Mouse (Mus musculus) heart, embryonic 12.5 days (tissue): ENCODE results near the gene Patz1. TPM values are rescaled to one million over a fixed set of nuclear protein-coding genes. Genes with fewer than 3 reads are reported as not detected.

ENCODE experiments used
- ATAC-seq: fragments of 200-750 bp; cut with Nextera tagmentation; 2 replicates; pipeline ENCODE4 v1.8.0; 2017; ENCODE audit warnings: moderate TSS enrichment, moderate library complexity; ENCODE audit not compliant: insufficient number of reproducible peaks, low FRiP score
- H3K27ac ChIP-seq: fragments of 300-500 bp; sonication (generic); 2 replicates; pipeline ENCODE4 v1.5.1; 2016; ENCODE audit warnings: mild to moderate bottlenecking, moderate library complexity; ENCODE audit not compliant: poor library complexity, severe bottlenecking
- H3K27me3 ChIP-seq: fragments of 300-500 bp; sonication (generic); replicated peaks from 2 replicates; pipeline ENCODE4 v1.6.1; 2016; ENCODE audit warnings: mild to moderate bottlenecking, moderate library complexity
- H3K36me3 ChIP-seq: fragments of 300-500 bp; sonication (generic); 2 replicates; pipeline ENCODE4 v1.6.1; 2016; ENCODE audit warnings: mild to moderate bottlenecking, moderate library complexity
- H3K4me1 ChIP-seq: fragments of 300-500 bp; sonication (generic); replicated peaks from 2 replicates; pipeline ENCODE4 v1.6.1; 2016; ENCODE audit warnings: mild to moderate bottlenecking
- H3K4me2 ChIP-seq: fragments of 300-500 bp; sonication (generic); 2 replicates; pipeline ENCODE4 v1.6.1; 2016; ENCODE audit warnings: mild to moderate bottlenecking, moderate library complexity
- H3K4me3 ChIP-seq: fragments of 300-500 bp; sonication (generic); 2 replicates; pipeline ENCODE4 v1.5.1; 2016; ENCODE audit warnings: mild to moderate bottlenecking
- H3K9ac ChIP-seq: fragments of 300-500 bp; sonication (generic); 2 replicates; pipeline ENCODE4 v1.6.1; 2016; ENCODE audit warnings: mild to moderate bottlenecking, moderate library complexity
- H3K9me3 ChIP-seq: fragments of 300-500 bp; sonication (generic); replicated peaks from 2 replicates; pipeline ENCODE4 v1.6.1; 2016; ENCODE audit warnings: mild to moderate bottlenecking, moderate library complexity
- WGBS: fragments of 180-500 bp; shearing (Covaris S2); methylation state at CpG from one replicate; pipeline ENCODE4 v1.1.7; 2016; 5-methylcytosine and 5-hydroxymethylcytosine counted together
- polyA plus RNA-seq: library from polyadenylated mRNA; unstranded; fragments of >200 nt; fragmentation: Nextera tagmentation; extraction: Ambion mirVana; gene quantifications from 2 replicates; pipeline ENCODE4 v1.2.1, GENCODE M21; 2016

The Patz1 gene
- 35.6 and 39.5 TPM in 2 replicates for polyA plus RNA-seq

DNA sequence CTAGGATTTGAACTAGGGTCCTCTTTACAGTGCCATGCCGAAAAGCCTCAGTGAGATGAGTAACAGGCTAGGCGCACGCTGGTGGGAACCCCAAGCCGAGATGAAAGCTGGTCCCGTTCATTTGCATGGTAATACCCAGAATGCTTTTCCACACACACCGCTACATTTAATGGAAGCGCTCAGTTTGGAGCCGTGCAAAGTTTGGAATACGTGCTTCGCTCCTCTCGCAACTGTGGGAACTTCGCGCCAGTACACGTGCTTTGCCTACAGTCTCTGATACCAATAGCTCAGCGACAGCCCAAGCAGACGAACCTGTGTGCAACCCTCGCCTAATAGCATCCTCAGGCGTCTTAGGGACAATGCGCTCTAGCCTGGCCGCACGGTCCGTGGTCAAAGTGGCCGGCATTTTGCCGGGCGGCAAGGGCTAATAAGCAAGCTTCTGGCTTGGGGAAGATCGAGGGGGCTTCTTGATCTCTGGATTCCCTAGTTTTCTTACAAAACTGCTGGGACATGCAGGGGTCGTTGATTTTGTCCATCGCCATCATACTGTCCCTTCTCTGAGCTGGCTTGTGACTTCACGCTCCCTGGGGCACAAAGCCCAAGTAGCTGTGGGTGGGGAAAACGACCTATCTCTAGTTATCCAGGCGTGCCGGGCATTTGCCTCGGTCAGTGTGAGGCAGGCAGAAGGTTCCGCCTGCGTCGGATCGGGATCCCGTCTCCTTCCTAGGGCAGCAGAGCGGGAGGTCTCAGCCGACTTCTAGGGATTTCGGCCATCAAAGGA is at the start of gene Patz1:
TSS of gene Patz1 (plus strand) at position 354 of the 781 bp plus-strand sequence.
- Histone ChIP-seq H3K36me3 (peaks cover 8% of the 10 kb centered on the region), H3K27me3 (no peaks in the 10 kb centered on the region), H3K4me1 (peaks cover 24% of the 10 kb centered on the region), H3K9ac (peak within 1 kb of the TSS; percentile 97), H3K27ac (peak within 1 kb of the TSS; percentile 100), H3K4me3 (peak within 1 kb of the TSS; percentile 73), H3K4me2 (peak within 1 kb of the TSS; percentile 99), H3K9me3 (no peaks in the 10 kb centered on the region)
- WGBS, result under 1% methylated on average over 41 of the region's 41 CpGs
- peak; percentile 19 for ATAC-seq

DNA sequence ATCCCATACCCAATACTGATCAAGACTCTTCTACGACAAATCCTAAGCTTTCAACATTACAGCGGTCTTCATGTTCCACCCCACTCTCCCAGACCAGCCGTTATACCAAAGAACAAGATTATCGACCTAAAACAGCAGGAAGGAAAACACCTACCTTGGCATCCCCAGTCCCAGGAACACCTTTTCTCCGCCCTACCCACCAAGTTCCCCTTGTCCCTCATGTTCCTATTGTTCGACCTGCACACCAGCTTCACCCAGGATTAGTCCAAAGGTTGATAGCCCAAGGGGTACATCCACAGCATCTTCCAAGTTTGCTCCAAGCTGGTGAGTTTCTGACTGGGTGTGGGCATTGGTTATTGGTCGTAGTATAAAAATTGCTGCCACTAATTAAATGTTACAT is 46.3 kb upstream of the Patz1 start:
- Histone ChIP-seq H3K4me2 (no peak overlapping the region), H3K4me1 (peaks cover under 1% of the 10 kb centered on the region; the same call in 1 of the 2 replicates), H3K27me3 (no peaks in the 10 kb centered on the region), H3K27ac (no peak overlapping the region), H3K36me3 (peaks cover 86% of the 10 kb centered on the region), H3K4me3 (no peak overlapping the region), H3K9me3 (no peaks in the 10 kb centered on the region; the same call in 1 of the 2 replicates), H3K9ac (no peak overlapping the region)
- 93% methylated on average over 7 of the region's 7 CpGs for WGBS
- ATAC-seq, result no peak

DNA sequence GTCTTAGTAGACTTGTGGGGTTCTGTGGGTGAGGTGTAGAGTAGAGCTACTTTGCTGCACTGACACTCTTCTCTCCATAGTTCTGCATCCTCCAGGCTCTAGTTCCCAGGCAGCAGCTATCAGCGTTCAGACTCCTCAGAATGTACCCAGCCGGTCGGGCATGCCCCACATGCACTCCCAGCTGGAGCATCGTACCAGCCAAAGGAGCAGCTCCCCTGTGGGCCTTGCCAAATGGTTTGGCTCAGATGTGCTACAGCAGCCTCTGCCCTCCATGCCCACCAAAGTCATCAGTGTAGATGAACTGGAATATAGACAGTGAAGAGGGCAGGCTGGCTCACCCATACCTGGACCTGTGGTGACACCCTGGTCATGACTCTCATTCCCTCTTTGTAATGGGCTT is 44.9 kb upstream of the Patz1 start:
- H3K36me3 ChIP-seq, result peaks cover 86% of the 10 kb centered on the region
- H3K4me3 ChIP-seq, result no peak overlapping the region
- H3K4me2 ChIP-seq, result no peak overlapping the region
- no peaks in the 10 kb centered on the region for H3K27me3 ChIP-seq
- H3K9ac ChIP-seq, result no peak overlapping the region
- no peaks in the 10 kb centered on the region for H3K9me3 ChIP-seq
- H3K4me1 ChIP-seq, result peaks cover 5% of the 10 kb centered on the region; the same call in 1 of the 2 replicates
- no peak overlapping the region for H3K27ac ChIP-seq
- no peak for ATAC-seq
- WGBS, result 77% methylated on average over 4 of the region's 4 CpGs

DNA sequence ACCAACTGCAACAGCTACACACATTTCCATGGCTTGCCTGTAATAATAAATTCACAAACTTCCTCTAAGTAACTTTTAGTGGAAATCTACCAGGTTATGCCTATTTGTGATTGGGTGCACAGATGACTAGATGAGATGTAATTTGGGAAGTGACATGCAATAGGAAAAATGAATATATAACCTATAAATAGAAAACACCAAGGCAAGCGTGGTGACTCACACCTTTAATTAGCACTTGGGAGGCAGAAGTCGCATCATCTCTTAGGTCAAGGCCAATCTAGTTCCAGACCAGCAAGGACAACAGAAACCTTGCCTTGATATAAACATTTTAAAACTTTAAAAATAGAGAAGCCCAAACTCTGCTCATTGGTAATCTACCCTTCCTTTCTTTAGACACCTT is 41.3 kb upstream of the Patz1 start:
- no peak for ATAC-seq
- H3K27ac ChIP-seq, result no peak overlapping the region

DNA sequence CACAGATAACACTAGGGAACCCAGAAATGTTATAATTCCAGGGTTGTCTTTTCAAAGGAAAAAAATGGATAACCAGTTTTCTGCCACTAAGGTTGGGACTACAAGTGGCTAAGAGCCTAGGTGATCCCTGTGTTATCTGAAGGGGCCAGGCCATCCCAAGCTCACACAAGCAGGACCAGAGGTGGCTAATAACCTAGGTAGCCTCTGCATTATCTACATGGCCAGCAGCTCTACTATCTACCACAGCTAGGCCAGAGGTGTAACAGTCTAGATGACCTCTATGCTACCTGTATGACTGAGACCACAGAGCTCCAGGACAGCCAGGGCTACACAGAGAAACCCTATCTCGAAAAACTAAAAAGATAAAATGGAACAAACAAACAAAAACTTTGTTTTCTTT is 29.1 kb upstream of the Patz1 start:
- no peak for ATAC-seq
- 72% methylated on average over 1 of the region's 1 CpGs for WGBS
- H3K4me3 ChIP-seq, result no peak overlapping the region
- H3K27ac ChIP-seq, result no peak overlapping the region
- no peak overlapping the region for H3K4me2 ChIP-seq
- H3K9ac ChIP-seq, result no peak overlapping the region
- H3K4me1 ChIP-seq, result peaks cover 6% of the 10 kb centered on the region; the same call in 1 of the 2 replicates
- no peaks in the 10 kb centered on the region for H3K27me3 ChIP-seq
- H3K9me3 ChIP-seq, result no peaks in the 10 kb centered on the region
- H3K36me3 ChIP-seq, result peaks cover 81% of the 10 kb centered on the region

More for the DNA sequence above, 41.3 kb upstream of the Patz1 start:
- Histone ChIP-seq H3K36me3 (peaks cover 87% of the 10 kb centered on the region), H3K9ac (no peak overlapping the region), H3K4me1 (peaks cover 5% of the 10 kb centered on the region; the same call in 1 of the 2 replicates), H3K27me3 (no peaks in the 10 kb centered on the region), H3K4me2 (no peak overlapping the region), H3K4me3 (no peak overlapping the region), H3K9me3 (no peaks in the 10 kb centered on the region)
- WGBS, result 78% methylated on average over 2 of the region's 2 CpGs

DNA sequence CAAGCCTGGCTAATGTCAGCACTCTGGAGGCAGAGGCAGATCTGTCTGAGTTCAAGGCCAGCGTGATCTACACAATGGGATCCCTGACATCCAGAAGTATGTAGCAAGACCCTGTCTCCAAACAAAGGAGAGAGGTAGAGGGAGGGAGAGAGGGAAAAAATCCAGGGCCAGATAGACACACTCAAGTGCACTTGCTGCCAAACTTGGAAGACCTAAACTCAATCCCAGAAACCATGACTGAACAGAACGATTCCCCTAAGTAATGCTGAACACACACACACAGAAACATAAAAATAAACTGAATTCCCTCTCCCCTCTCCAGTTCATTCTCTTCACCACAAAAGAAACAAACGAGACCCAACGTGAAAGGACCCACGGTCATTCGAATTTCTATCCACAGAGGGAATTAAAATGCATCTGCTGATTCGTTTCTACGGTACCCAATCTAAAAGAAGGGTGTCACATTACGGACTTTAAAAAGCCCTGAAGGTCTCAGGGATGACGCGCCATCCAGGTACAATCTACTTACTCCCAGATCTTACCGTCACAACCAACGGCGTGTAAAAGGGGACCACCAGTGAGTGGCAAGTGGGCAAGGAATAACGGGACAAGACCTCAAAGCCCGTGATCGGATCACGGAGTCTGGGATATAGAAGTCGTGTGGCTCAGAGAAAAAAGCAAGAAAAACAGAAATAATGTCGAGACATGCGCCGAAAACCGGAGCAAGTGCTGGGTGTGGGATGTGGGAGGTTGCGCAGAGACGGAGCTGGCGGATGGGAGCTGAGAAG is 23.2 kb upstream of the Patz1 start:
- peak overlapping the region; percentile 77 for H3K4me2 ChIP-seq
- H3K4me1 ChIP-seq, result peaks cover 13% of the 10 kb centered on the region
- no peaks in the 10 kb centered on the region for H3K27me3 ChIP-seq
- H3K9me3 ChIP-seq, result no peaks in the 10 kb centered on the region
- ATAC-seq, result peak; percentile 10; the same call in 1 of the 2 replicates
- peak overlapping the region; percentile 90 for H3K9ac ChIP-seq
- WGBS, result under 1% methylated on average over 26 of the region's 26 CpGs
- H3K4me3 ChIP-seq, result peak overlapping the region; percentile 74
- peaks cover 32% of the 10 kb centered on the region for H3K36me3 ChIP-seq
- peak overlapping the region; percentile 93 for H3K27ac ChIP-seq

DNA sequence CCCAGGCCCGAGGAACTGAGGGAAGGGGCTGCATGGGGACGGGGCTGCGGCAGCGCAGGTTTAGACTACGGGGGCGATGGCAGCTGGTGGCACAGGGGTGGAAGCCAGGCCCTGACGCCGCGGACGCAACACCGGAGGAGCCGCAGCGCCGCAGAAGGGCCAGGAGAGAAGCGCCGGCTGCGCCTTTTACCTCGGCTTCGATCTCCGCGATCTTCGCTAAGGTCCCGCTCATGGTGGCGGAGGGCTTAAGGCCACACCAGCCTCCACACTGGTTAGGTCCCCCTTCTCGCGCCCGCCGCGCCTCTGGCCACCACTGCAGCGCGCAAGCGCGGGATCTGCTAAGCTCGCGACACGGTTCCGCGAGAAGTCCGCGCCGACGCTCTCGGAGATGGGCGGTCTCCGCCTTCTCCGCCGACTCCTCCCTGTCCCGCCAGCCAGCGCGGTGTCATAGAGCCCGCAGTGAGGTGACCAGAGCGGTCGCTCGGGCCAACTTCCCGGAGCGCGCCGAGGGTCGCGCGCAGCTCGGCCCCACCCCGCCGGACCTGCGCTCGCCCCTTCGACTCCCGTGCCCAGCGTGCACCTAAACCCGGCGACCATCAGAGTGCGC is 22.5 kb upstream of the Patz1 start, which contains the start of gene Drg1:
TSS of gene Drg1 (minus strand) at position 337 of the 607 bp plus-strand sequence.
- no peaks in the 10 kb centered on the region for H3K9me3 ChIP-seq
- peak; percentile 98 for ATAC-seq
- H3K27me3 ChIP-seq, result no peaks in the 10 kb centered on the region
- H3K4me2 ChIP-seq, result peak within 1 kb of the TSS; percentile 77
- peaks cover 25% of the 10 kb centered on the region for H3K36me3 ChIP-seq
- H3K9ac ChIP-seq, result peak within 1 kb of the TSS; percentile 90
- peak within 1 kb of the TSS; percentile 74 for H3K4me3 ChIP-seq
- WGBS, result under 1% methylated on average over 72 of the region's 72 CpGs
- peaks cover 13% of the 10 kb centered on the region for H3K4me1 ChIP-seq
- peak within 1 kb of the TSS; percentile 93 for H3K27ac ChIP-seq

DNA sequence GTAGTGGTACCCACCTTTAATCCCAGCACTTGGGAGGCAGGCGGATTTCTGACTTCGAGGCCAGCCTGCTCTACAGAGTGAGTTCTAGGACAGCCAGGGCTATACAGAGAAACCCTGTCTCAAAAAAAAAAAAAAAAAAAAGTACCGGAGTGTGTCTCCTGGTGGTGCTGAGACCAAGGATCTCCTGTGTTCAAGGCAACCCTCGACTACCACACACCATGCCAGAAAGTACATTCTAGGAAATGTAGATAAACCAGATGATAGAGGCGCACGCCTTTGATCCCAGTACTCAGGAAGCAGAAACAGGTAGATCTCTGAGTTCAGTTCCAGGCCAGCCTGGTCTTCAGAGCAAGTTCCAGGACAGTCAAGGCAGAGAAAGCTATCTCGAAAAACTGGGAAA is 21.5 kb upstream of the Patz1 start:
- H3K9ac ChIP-seq, result peak overlapping the region; percentile 83
- ATAC-seq, result no peak

DNA sequence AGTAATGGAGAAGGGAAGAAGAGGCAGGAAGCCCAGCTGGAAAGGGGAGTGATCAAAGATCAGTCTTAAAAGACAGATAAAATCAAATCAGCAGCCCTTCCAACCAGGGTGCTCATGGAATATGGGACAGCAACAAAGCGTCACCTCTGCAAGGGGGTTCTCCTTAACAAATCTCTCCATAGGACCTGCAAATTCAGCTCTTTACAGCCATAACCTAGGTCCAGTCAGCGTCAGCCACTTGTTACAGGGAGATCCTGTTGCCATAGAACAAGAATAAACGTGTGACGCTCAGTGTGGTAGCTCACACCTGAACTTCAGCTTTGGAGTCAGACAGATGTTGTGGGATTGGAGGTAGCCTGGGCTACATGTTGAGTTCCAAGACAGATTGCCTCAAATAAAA is 19.4 kb upstream of the Patz1 start:
- Histone ChIP-seq H3K9me3 (no peaks in the 10 kb centered on the region), H3K4me3 (no peak overlapping the region), H3K4me1 (peaks cover 10% of the 10 kb centered on the region), H3K9ac (no peak overlapping the region), H3K4me2 (no peak overlapping the region), H3K27me3 (no peaks in the 10 kb centered on the region), H3K27ac (no peak overlapping the region), H3K36me3 (0 out of 2 replicates have a peak, but pooled peaks cover 1% of the 10 kb centered on the region)
- 39% methylated on average over 4 of the region's 4 CpGs for WGBS
- no peak for ATAC-seq

More for the DNA sequence above, 21.5 kb upstream of the Patz1 start:
- Histone ChIP-seq H3K27me3 (no peaks in the 10 kb centered on the region), H3K9me3 (no peaks in the 10 kb centered on the region), H3K4me1 (peaks cover 13% of the 10 kb centered on the region), H3K27ac (no peak overlapping the region), H3K4me3 (peak overlapping the region; percentile 74), H3K36me3 (peaks cover 17% of the 10 kb centered on the region), H3K4me2 (peak overlapping the region; percentile 77)
- 52% methylated on average over 7 of the region's 7 CpGs for WGBS

DNA sequence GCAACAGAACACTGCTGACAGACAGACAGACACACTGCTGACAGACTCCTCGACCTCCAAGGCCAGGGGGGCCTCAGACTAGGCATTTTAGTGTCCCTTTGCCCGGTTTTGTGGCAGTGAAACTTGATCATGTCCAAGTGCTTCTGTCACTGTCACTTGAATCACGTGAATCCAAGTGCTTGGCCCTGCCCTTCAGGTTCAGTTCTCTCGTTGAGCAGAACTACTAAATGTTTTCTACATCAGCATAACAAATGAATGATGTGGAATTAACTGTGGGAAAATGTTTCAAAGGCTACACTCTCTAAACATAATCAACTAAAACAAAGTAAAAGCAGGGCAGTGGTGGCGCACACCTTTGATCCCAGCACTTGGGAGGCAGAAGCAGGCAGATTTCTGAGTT is 10.3 kb upstream of the Patz1 start:
- Histone ChIP-seq H3K9me3 (peaks cover 21% of the 10 kb centered on the region), H3K27me3 (no peaks in the 10 kb centered on the region), H3K4me1 (no peaks in the 10 kb centered on the region), H3K27ac (no peak overlapping the region), H3K4me3 (no peak overlapping the region), H3K36me3 (no peaks in the 10 kb centered on the region), H3K4me2 (no peak overlapping the region), H3K9ac (no peak overlapping the region)
- ATAC-seq, result no peak
- WGBS, result 51% methylated on average over 5 of the region's 5 CpGs

DNA sequence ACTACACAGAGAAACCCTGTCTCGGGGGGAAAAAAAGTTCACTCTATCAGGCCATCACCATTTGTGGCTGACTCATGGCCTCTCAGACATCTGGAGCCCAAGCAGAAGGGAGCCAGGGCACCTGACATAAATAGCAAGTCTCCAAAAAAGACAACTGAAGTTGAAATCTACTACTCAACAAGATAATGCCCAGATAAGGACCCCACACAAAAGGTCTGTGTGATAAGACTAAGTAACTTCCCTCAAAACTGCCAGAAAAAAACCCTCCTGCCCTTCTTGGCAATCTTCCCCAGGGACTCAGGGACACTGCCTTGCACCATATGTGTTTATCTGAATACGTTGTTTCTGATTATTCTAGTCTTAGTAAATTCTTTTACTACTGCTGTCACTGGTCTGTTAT is 8.9 kb upstream of the Patz1 start:
- H3K4me2 ChIP-seq, result no peak overlapping the region
- no peaks in the 10 kb centered on the region for H3K27me3 ChIP-seq
- no peaks in the 10 kb centered on the region for H3K4me1 ChIP-seq
- H3K27ac ChIP-seq, result no peak overlapping the region
- 53% methylated on average over 2 of the region's 2 CpGs for WGBS
- H3K36me3 ChIP-seq, result no peaks in the 10 kb centered on the region
- ATAC-seq, result no peak
- H3K9ac ChIP-seq, result no peak overlapping the region
- H3K9me3 ChIP-seq, result peaks cover 21% of the 10 kb centered on the region
- H3K4me3 ChIP-seq, result no peak overlapping the region
